20 mouse cellular contexts compared by ENCODE assay signal in genomic region chr9:50750706-50751105, GRCm38 (mm10). TPM values are rescaled to one million over a fixed set of nuclear protein-coding genes. Genes with fewer than 3 reads are reported as not detected.
DNase-seq lines count a peak whose midpoint lies in the region; ATAC-seq and TF ChIP-seq lines count a peak whose summit lies in the region.
"Had no signal": no experiment of that assay in that cellular context is flagged by ENCODE, and none has a peak within 500 bp of the region (broad histone marks: within the 10 kb centered on the region; RNA-seq: fewer than 3 reads in every experiment).

No protein-coding gene starts in this region.

- no peak overlapping the region; the same call in 1 of the 2 replicates for H3K9ac ChIP-seq in embryonic facial prominence, embryonic 15.5 days
- H3K9ac ChIP-seq in heart, embryonic 13.5 days: peak overlapping the region; percentile 91
- H3K9ac ChIP-seq in heart, postnatal 0 days (replicated peaks; ENCODE audit: low read depth, low read length): peak overlapping the region; percentile 81; the same call in 1 of the 2 replicates
- H3K9ac ChIP-seq: hindbrain, embryonic 15.5 days; intestine, embryonic 15.5 days; limb, embryonic 15.5 days; midbrain, embryonic 13.5 days had no signal

- H3K27me3 ChIP-seq in embryonic facial prominence, embryonic 15.5 days: no peaks in the 10 kb centered on the region
- H3K27me3 ChIP-seq in embryonic facial prominence, embryonic 10.5 days (replicated peaks; ENCODE audit: low read depth, poor library complexity, severe bottlenecking): peaks cover 41% of the 10 kb centered on the region
- no peaks in the 10 kb centered on the region for H3K27me3 ChIP-seq in heart, embryonic 13.5 days (replicated peaks)
- no peaks in the 10 kb centered on the region for H3K27me3 ChIP-seq in C2C12 (ENCODE audit: control insufficient read depth, insufficient read depth, insufficient read length)
- no peaks in the 10 kb centered on the region for H3K27me3 ChIP-seq in heart, postnatal 0 days (ENCODE audit: control insufficient read depth, insufficient read depth, low read length)
- H3K27me3 ChIP-seq: intestine, embryonic 15.5 days; limb, embryonic 15.5 days had no signal

- H3K27ac ChIP-seq in embryonic facial prominence, embryonic 15.5 days (replicated peaks): no peak overlapping the region
- H3K27ac ChIP-seq in embryonic facial prominence, embryonic 10.5 days (replicated peaks): no peak overlapping the region
- peak overlapping the region; percentile 100 for H3K27ac ChIP-seq in heart, embryonic 13.5 days (replicated peaks)
- H3K27ac ChIP-seq in heart, postnatal 0 days (ENCODE audit: low read depth): peak overlapping the region; percentile 99
- H3K27ac ChIP-seq: hindbrain, embryonic 15.5 days; intestine, embryonic 15.5 days; midbrain, embryonic 13.5 days had no signal

- no peak for ATAC-seq in embryonic facial prominence, embryonic 15.5 days (ENCODE audit: insufficient number of reproducible peaks, low FRiP score, low TSS enrichment, low read depth)
- no peak for ATAC-seq in heart, embryonic 13.5 days (ENCODE audit: extremely low read depth, insufficient number of reproducible peaks, low FRiP score, low TSS enrichment)
- ATAC-seq in heart, postnatal 0 days (ENCODE audit: insufficient read depth, low read depth): no peak
- ATAC-seq: CD4-positive, CD25-positive, alpha-beta regulatory T cell, adult 4 months; intestine, embryonic 15.5 days; midbrain, embryonic 13.5 days had no signal

- no peaks in the 10 kb centered on the region for H3K9me3 ChIP-seq in embryonic facial prominence, embryonic 15.5 days (replicated peaks)
- no peaks in the 10 kb centered on the region for H3K9me3 ChIP-seq in embryonic facial prominence, embryonic 10.5 days
- no peaks in the 10 kb centered on the region for H3K9me3 ChIP-seq in heart, embryonic 13.5 days
- no peaks in the 10 kb centered on the region for H3K9me3 ChIP-seq in heart, postnatal 0 days (replicated peaks; ENCODE audit: control insufficient read depth, low read length)
- H3K9me3 ChIP-seq: G1E; hindbrain, embryonic 15.5 days; intestine, embryonic 15.5 days; limb, embryonic 15.5 days; midbrain, embryonic 13.5 days had no signal

- no peaks in the 10 kb centered on the region for H3K79me2 ChIP-seq in C2C12 (ENCODE audit: control insufficient read depth, insufficient read depth)

- no peaks in the 10 kb centered on the region for H3K36me3 ChIP-seq in embryonic facial prominence, embryonic 15.5 days
- H3K36me3 ChIP-seq in embryonic facial prominence, embryonic 10.5 days (replicated peaks): no peaks in the 10 kb centered on the region
- peaks cover 16% of the 10 kb centered on the region for H3K36me3 ChIP-seq in heart, embryonic 13.5 days
- no peaks in the 10 kb centered on the region for H3K36me3 ChIP-seq in C2C12 (ENCODE audit: control insufficient read depth, insufficient read depth)
- peaks cover under 1% of the 10 kb centered on the region; the same call in 1 of the 2 replicates for H3K36me3 ChIP-seq in heart, postnatal 0 days (replicated peaks; ENCODE audit: control insufficient read depth, insufficient read depth, low read length)
- H3K36me3 ChIP-seq: G1E; hindbrain, embryonic 15.5 days; intestine, embryonic 15.5 days; limb, embryonic 15.5 days; midbrain, embryonic 13.5 days had no signal

- intact Hi-C loops in heart, postnatal 25 days (cut with DNase I): no loop called here

- peak overlapping the region; percentile 21; the same call in 1 of the 2 replicates for H3K4me3 ChIP-seq in embryonic facial prominence, embryonic 15.5 days (replicated peaks)
- no peak overlapping the region for H3K4me3 ChIP-seq in embryonic facial prominence, embryonic 10.5 days
- H3K4me3 ChIP-seq in heart, embryonic 13.5 days: peak overlapping the region; percentile 66
- H3K4me3 ChIP-seq in C2C12 (ENCODE audit: insufficient read depth, poor library complexity, severe bottlenecking): no peak overlapping the region
- H3K4me3 ChIP-seq in heart, postnatal 0 days (ENCODE audit: low read depth, low read length): peak overlapping the region; percentile 74
- H3K4me3 ChIP-seq: hindbrain, embryonic 15.5 days; intestine, embryonic 15.5 days; midbrain, embryonic 13.5 days had no signal

- peak overlapping the region; percentile 24 for H3ac ChIP-seq in C2C12 (ENCODE audit: control insufficient read depth, insufficient read length, low read depth)

- no peaks in the 10 kb centered on the region for H3K79me3 ChIP-seq in C2C12 (ENCODE audit: low read depth)

- no peak for TF ChIP-seq CTCF in C2C12 (IDR thresholded peaks at IDR 0.05; ENCODE audit: control insufficient read depth, insufficient read depth, insufficient read length)
- TF ChIP-seq CTCF in heart, postnatal 0 days (IDR thresholded peaks at IDR 0.05; ENCODE audit: low read depth): no peak

- peaks cover 29% of the 10 kb centered on the region for H3K4me1 ChIP-seq in embryonic facial prominence, embryonic 15.5 days
- H3K4me1 ChIP-seq in embryonic facial prominence, embryonic 10.5 days: peaks cover 36% of the 10 kb centered on the region
- peaks cover 84% of the 10 kb centered on the region for H3K4me1 ChIP-seq in heart, embryonic 13.5 days
- H3K4me1 ChIP-seq in heart, postnatal 0 days (ENCODE audit: control insufficient read depth, insufficient read depth): peaks cover 21% of the 10 kb centered on the region; the same call in 1 of the 2 replicates

- TF ChIP-seq EP300 in heart, postnatal 0 days (IDR thresholded peaks at IDR 0.05; ENCODE audit: low read depth): no peak

- DNase-seq in embryonic facial prominence, embryonic 10.5 days (ENCODE audit: low spot score): no peak
- DNase-seq in heart, postnatal 25 days (ENCODE audit: low spot score): no peak
- DNase-seq in heart, postnatal 0 days (ENCODE audit: low spot score): no peak
- no peak for DNase-seq in frontal cortex, postnatal 14 days (ENCODE audit: low spot score in 2 of 2)
- DNase-seq in urinary bladder, postnatal 25 days (ENCODE audit: low spot score): no peak
- DNase-seq: adrenal gland, postnatal 14 days; cerebellum, adult 18-20 months; thymus, postnatal 25 days had no signal

- WGBS in embryonic facial prominence, embryonic 15.5 days: 39% methylated on average over 6 of the region's 6 CpGs
- whole genome bisulfite sequencing in embryonic facial prominence, embryonic 10.5 days: 57% methylated on average over 6 of the region's 6 CpGs
- 40% methylated on average over 6 of the region's 6 CpGs for WGBS in heart, embryonic 13.5 days
- WGBS in heart, postnatal 0 days: 19% methylated on average over 6 of the region's 6 CpGs

- H3K4me2 ChIP-seq in embryonic facial prominence, embryonic 15.5 days (replicated peaks): no peak overlapping the region
- H3K4me2 ChIP-seq in heart, embryonic 13.5 days: peak overlapping the region; percentile 80
- peak overlapping the region; percentile 86 for H3K4me2 ChIP-seq in heart, postnatal 0 days (ENCODE audit: low read depth, low read length)
- H3K4me2 ChIP-seq: hindbrain, embryonic 15.5 days; limb, embryonic 15.5 days; midbrain, embryonic 13.5 days had no signal

RNA-seq across cellular contexts. Expression of gene Cryab, which starts 0.4 kb away (rescaled TPM):
- 139 and 178 TPM in 2 replicates for polyA plus RNA-seq in embryonic facial prominence, embryonic 15.5 days (2015; fragmentation: Nextera tagmentation; extraction: Ambion mirVana)
- polyA plus RNA-seq in embryonic facial prominence, embryonic 10.5 days (2016; fragmentation: Nextera tagmentation; extraction: Ambion mirVana): 12.3 and 12.9 TPM in 2 replicates
- polyA plus RNA-seq in heart, embryonic 13.5 days (2015; fragmentation: Nextera tagmentation; extraction: Ambion mirVana): 1,022 and 1,124 TPM in 2 replicates
- total RNA-seq in heart, postnatal 25 days (2021): 1,000 to 10,000 TPM; 2,218 to 2,599 TPM
- polyA plus RNA-seq in C2C12 (2012; fragmentation: generic; extraction: Trizol): 224 TPM
- total RNA-seq in heart, postnatal 0 days (2014; rRNA removed; ENCODE audit: low replicate concordance): 758 and 766 TPM in 2 replicates
- 1,736 and 1,781 TPM in 2 replicates for polyA plus RNA-seq in heart, postnatal 0 days (2015; fragmentation: Nextera tagmentation; extraction: Ambion mirVana)
- polyA plus RNA-seq: CD4-positive, CD25-positive, alpha-beta regulatory T cell, adult 4 months; G1E had no signal

RNA-seq across cellular contexts. Expression of gene Hspb2, which starts 1.4 kb away (rescaled TPM):
- polyA plus RNA-seq in embryonic facial prominence, embryonic 15.5 days (2015; fragmentation: Nextera tagmentation; extraction: Ambion mirVana): 61.2 and 79.5 TPM in 2 replicates
- 2.8 and 3.7 TPM in 2 replicates for polyA plus RNA-seq in embryonic facial prominence, embryonic 10.5 days (2016; fragmentation: Nextera tagmentation; extraction: Ambion mirVana)
- polyA plus RNA-seq in heart, embryonic 13.5 days (2015; fragmentation: Nextera tagmentation; extraction: Ambion mirVana): 260 and 319 TPM in 2 replicates
- 100 to 1,000 TPM; 141 to 154 TPM for total RNA-seq in heart, postnatal 25 days (2021)
- polyA plus RNA-seq in C2C12 (2012; fragmentation: generic; extraction: Trizol): 36.4 TPM
- 241 and 266 TPM in 2 replicates for total RNA-seq in heart, postnatal 0 days (2014; rRNA removed; ENCODE audit: low replicate concordance)
- 309 and 313 TPM in 2 replicates for polyA plus RNA-seq in heart, postnatal 0 days (2015; fragmentation: Nextera tagmentation; extraction: Ambion mirVana)
- total RNA-seq: G1E; megakaryocyte progenitor cell, adult 5-6 weeks had no signal
- polyA plus RNA-seq: CD4-positive, CD25-positive, alpha-beta regulatory T cell, adult 4 months; forebrain, embryonic 11.5 days; G1E; neural tube, embryonic 14.5 days had no signal

RNA-seq across cellular contexts. Expression of gene 2310030G06Rik, which starts 4.4 kb away (rescaled TPM):
- polyA plus RNA-seq in embryonic facial prominence, embryonic 15.5 days (2015; fragmentation: Nextera tagmentation; extraction: Ambion mirVana): 9.5 TPM in 2 replicates
- 3.8 and 4.1 TPM in 2 replicates for polyA plus RNA-seq in embryonic facial prominence, embryonic 10.5 days (2016; fragmentation: Nextera tagmentation; extraction: Ambion mirVana)
- 9.7 and 10.2 TPM in 2 replicates for polyA plus RNA-seq in heart, embryonic 13.5 days (2015; fragmentation: Nextera tagmentation; extraction: Ambion mirVana)
- 1 to 10 TPM; 1.9 to 2.4 TPM for total RNA-seq in heart, postnatal 25 days (2021)
- polyA plus RNA-seq in C2C12 (2012; fragmentation: generic; extraction: Trizol): 1.3 TPM
- total RNA-seq in heart, postnatal 0 days (2014; rRNA removed; ENCODE audit: low replicate concordance): 3.6 and 4.8 TPM in 2 replicates
- 10.6 and 11.0 TPM in 2 replicates for polyA plus RNA-seq in heart, postnatal 0 days (2015; fragmentation: Nextera tagmentation; extraction: Ambion mirVana)
- polyA plus RNA-seq: CD4-positive, CD25-positive, alpha-beta regulatory T cell, adult 4 months; G1E had no signal

RNA-seq across cellular contexts. Expression of gene Dixdc1, which starts 11.4 kb away (rescaled TPM):
- 13.7 and 17.2 TPM in 2 replicates for polyA plus RNA-seq in embryonic facial prominence, embryonic 15.5 days (2015; fragmentation: Nextera tagmentation; extraction: Ambion mirVana)
- polyA plus RNA-seq in embryonic facial prominence, embryonic 10.5 days (2016; fragmentation: Nextera tagmentation; extraction: Ambion mirVana): 31.6 and 32.6 TPM in 2 replicates
- 7.5 and 8.1 TPM in 2 replicates for polyA plus RNA-seq in heart, embryonic 13.5 days (2015; fragmentation: Nextera tagmentation; extraction: Ambion mirVana)
- 1 to 10 TPM; 2.5 to 5.3 TPM for total RNA-seq in heart, postnatal 25 days (2021)
- polyA plus RNA-seq in C2C12 (2012; fragmentation: generic; extraction: Trizol): 1.2 TPM
- 7.7 and 19.8 TPM in 2 replicates for total RNA-seq in heart, postnatal 0 days (2014; rRNA removed; ENCODE audit: low replicate concordance)
- 6.9 and 7.1 TPM in 2 replicates for polyA plus RNA-seq in heart, postnatal 0 days (2015; fragmentation: Nextera tagmentation; extraction: Ambion mirVana)
- polyA plus RNA-seq: G1E had no signal

RNA-seq across cellular contexts. Expression of gene Fdxacb1, which starts 17.3 kb away (rescaled TPM):
- polyA plus RNA-seq in embryonic facial prominence, embryonic 15.5 days (2015; fragmentation: Nextera tagmentation; extraction: Ambion mirVana): 10.8 and 11.3 TPM in 2 replicates
- 13.2 and 13.4 TPM in 2 replicates for polyA plus RNA-seq in embryonic facial prominence, embryonic 10.5 days (2016; fragmentation: Nextera tagmentation; extraction: Ambion mirVana)
- 8.2 and 8.5 TPM in 2 replicates for polyA plus RNA-seq in heart, embryonic 13.5 days (2015; fragmentation: Nextera tagmentation; extraction: Ambion mirVana)
- 1 to 10 TPM; 5.1 to 5.2 TPM for total RNA-seq in heart, postnatal 25 days (2021)
- 4.4 TPM for polyA plus RNA-seq in C2C12 (2012; fragmentation: generic; extraction: Trizol)
- total RNA-seq in heart, postnatal 0 days (2014; rRNA removed; ENCODE audit: low replicate concordance): 7.4 and 10.0 TPM in 2 replicates
- 7.9 and 8.1 TPM in 2 replicates for polyA plus RNA-seq in heart, postnatal 0 days (2015; fragmentation: Nextera tagmentation; extraction: Ambion mirVana)

Comparison
In these comparisons a context has a peak if more than half of its experiments do, and no peak if none do; other contexts are left out.
1. H3K4me3 ChIP-seq: peak in embryonic facial prominence, embryonic 15.5 days (single experiment), heart, embryonic 13.5 days (single experiment) and heart, postnatal 0 days (single experiment); none in embryonic facial prominence, embryonic 10.5 days (single experiment) and C2C12 (single experiment).
2. RNA of gene Cryab, which starts 0.4 kb away (polyA plus RNA-seq): 1,736 to 1,781 TPM in heart, postnatal 0 days, 1,022 to 1,124 TPM in heart, embryonic 13.5 days, 224 TPM in C2C12 (single experiment) and 139 to 178 TPM in embryonic facial prominence, embryonic 15.5 days; 12.3 to 12.9 TPM in embryonic facial prominence, embryonic 10.5 days; every median in the first group is over 10 times any median in the second.
3. H3K27ac ChIP-seq: peak in heart, embryonic 13.5 days (single experiment) and heart, postnatal 0 days (single experiment); none in embryonic facial prominence, embryonic 15.5 days (single experiment) and embryonic facial prominence, embryonic 10.5 days (single experiment).